Comparison of ENCODE assay signal across 9 mouse cellular contexts in the genomic region with DNA sequence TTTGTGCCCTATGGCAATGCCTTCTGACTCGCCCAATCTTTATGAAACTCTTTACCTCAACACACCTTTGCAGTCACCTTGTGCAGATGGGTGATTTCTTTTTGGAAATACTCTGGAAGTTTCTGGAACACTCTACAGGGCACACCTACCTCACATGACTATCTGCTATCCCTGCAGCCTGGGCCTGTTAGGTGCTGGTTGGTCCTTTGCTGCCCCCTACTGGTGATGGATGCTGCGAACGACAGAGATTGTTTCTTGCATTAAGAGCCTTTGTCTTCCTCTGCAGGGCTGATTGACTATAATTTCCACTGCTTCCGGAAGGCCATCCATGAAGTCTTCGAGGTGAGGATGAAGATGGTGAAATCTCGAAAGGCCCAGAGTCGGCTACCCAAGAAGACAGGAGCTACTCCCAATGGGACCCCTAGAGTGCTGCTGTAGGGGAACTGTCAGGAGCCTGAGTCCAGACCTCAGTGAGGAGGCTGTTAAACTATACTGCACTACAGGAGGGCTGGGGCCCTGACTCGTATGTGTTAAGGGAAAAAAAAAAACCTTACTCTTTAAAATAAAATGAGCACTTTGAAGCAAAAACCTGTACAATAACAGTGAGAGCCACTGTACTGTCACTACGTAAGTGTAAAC. TPM values are rescaled to one million over a fixed set of nuclear protein-coding genes. Genes with fewer than 3 reads are reported as not detected.
DNase-seq lines count a peak whose midpoint lies in the region; ATAC-seq and TF ChIP-seq lines count a peak whose summit lies in the region.
"Had no signal": no experiment of that assay in that cellular context is flagged by ENCODE, and none has a peak within 500 bp of the region (broad histone marks: within the 10 kb centered on the region; RNA-seq: fewer than 3 reads in every experiment).

No protein-coding gene starts in this region.

- H3K4me2 ChIP-seq in intestine, embryonic 15.5 days (replicated peaks), result no peak overlapping the region
- H3K4me2 ChIP-seq: stomach, embryonic 15.5 days had no signal

- H3K9ac ChIP-seq in intestine, embryonic 15.5 days, result no peak overlapping the region
- H3K9ac ChIP-seq: stomach, embryonic 15.5 days had no signal

- ATAC-seq in intestine, embryonic 15.5 days, result peak; percentile 90

- 52% methylated on average over 9 of the region's 9 CpGs for WGBS in intestine, embryonic 15.5 days
- 64% methylated on average over 9 of the region's 9 CpGs for WGBS in midbrain, embryonic 10.5 days

- no peaks in the 10 kb centered on the region for H3K36me3 ChIP-seq in intestine, embryonic 15.5 days
- peaks cover 64% of the 10 kb centered on the region for H3K36me3 ChIP-seq in midbrain, embryonic 10.5 days
- H3K36me3 ChIP-seq: stomach, embryonic 15.5 days had no signal

- H3K27me3 ChIP-seq in intestine, embryonic 15.5 days (replicated peaks), result no peaks in the 10 kb centered on the region
- no peaks in the 10 kb centered on the region for H3K27me3 ChIP-seq in midbrain, embryonic 10.5 days (ENCODE audit: low read depth, poor library complexity, severe bottlenecking)
- H3K27me3 ChIP-seq: stomach, embryonic 15.5 days had no signal

- intact Hi-C loops in gastrocnemius, postnatal 14 days (cut with DNase I; ENCODE audit: low total_unique reads), result loop anchor here (10.0 kb wide), 1 partner anchor 264 kb away; no protein-coding TSS in a partner anchor
- intact Hi-C loops in left cerebral cortex, postnatal 10 days (cut with DNase I), result loop anchor here (5.0 kb wide), 1 partner anchor 66 kb away; the partner anchor contains the start of gene Ankrd6

- H3K4me1 ChIP-seq in cortical plate, adult 2 months (ENCODE audit: control insufficient read depth, insufficient read depth, low read length), result no peaks in the 10 kb centered on the region
- H3K4me1 ChIP-seq in intestine, embryonic 15.5 days (replicated peaks), result no peaks in the 10 kb centered on the region
- H3K4me1 ChIP-seq in midbrain, embryonic 10.5 days, result no peaks in the 10 kb centered on the region
- H3K4me1 ChIP-seq: stomach, embryonic 15.5 days had no signal

- H3K9me3 ChIP-seq in intestine, embryonic 15.5 days, result no peaks in the 10 kb centered on the region
- H3K9me3 ChIP-seq in midbrain, embryonic 10.5 days (replicated peaks), result no peaks in the 10 kb centered on the region; the same call in 1 of the 2 replicates
- H3K9me3 ChIP-seq: stomach, embryonic 15.5 days had no signal

- TF ChIP-seq CTCF in cortical plate, adult 2 months (IDR thresholded peaks at IDR 0.05; ENCODE audit: extremely low read depth, insufficient read depth, low read length), result peak; percentile 98

- peak; percentile 89 for DNase-seq in adipocyte (ENCODE audit: low spot score)
- peak; percentile 76 for DNase-seq in gastrocnemius, postnatal 14 days
- peak; percentile 85 to 87 for DNase-seq in left cerebral cortex, postnatal 10 days (ENCODE audit: extremely low spot score in 1 of 2, low spot score in 2 of 2)
- peak; percentile 80 for DNase-seq in midbrain, embryonic 10.5 days (ENCODE audit: low spot score)
- DNase-seq in right cerebral cortex, postnatal 36 days (ENCODE audit: low spot score in 2 of 2), result peak; percentile 83
- peak; percentile 62 to 86 for DNase-seq in urinary bladder, postnatal 4 days (ENCODE audit: low spot score in 2 of 2)

- H3K4me3 ChIP-seq in cortical plate, adult 2 months (ENCODE audit: insufficient read depth, low read length), result no peak overlapping the region
- H3K4me3 ChIP-seq in intestine, embryonic 15.5 days (replicated peaks), result no peak overlapping the region
- H3K4me3 ChIP-seq in midbrain, embryonic 10.5 days, result no peak overlapping the region
- H3K4me3 ChIP-seq: stomach, embryonic 15.5 days had no signal

- H3K27ac ChIP-seq in cortical plate, adult 2 months (ENCODE audit: insufficient read depth, low read length), result no peak overlapping the region
- no peak overlapping the region for H3K27ac ChIP-seq in intestine, embryonic 15.5 days
- no peak overlapping the region for H3K27ac ChIP-seq in midbrain, embryonic 10.5 days (replicated peaks)
- H3K27ac ChIP-seq: stomach, embryonic 15.5 days had no signal

- TF ChIP-seq POLR2A in cortical plate, adult 2 months (IDR thresholded peaks at IDR 0.05; ENCODE audit: extremely low read depth, insufficient read depth, low read length), result no peak

RNA-seq across cellular contexts. Expression of gene Ube2j1, which starts 12.7 kb away (rescaled TPM):
- polyA plus RNA-seq in cortical plate, adult 2 months (2012; rRNA removed), result 55.5 and 58.2 TPM in 2 replicates
- total RNA-seq in gastrocnemius, postnatal 14 days (2021), result 10 to 100 TPM; 51.1 to 56.2 TPM
- 41.9 and 46.4 TPM in 2 replicates for polyA plus RNA-seq in intestine, embryonic 15.5 days (2015; fragmentation: Nextera tagmentation; extraction: Ambion mirVana)
- total RNA-seq in left cerebral cortex, postnatal 10 days (2021), result 100 to 1,000 TPM; 124 to 126 TPM
- 46.5 and 49.5 TPM in 2 replicates for polyA plus RNA-seq in midbrain, embryonic 10.5 days (2016; fragmentation: Nextera tagmentation; extraction: Ambion mirVana)

RNA-seq across cellular contexts. Expression of gene Rragd, which starts 35.6 kb away (rescaled TPM):
- polyA plus RNA-seq in cortical plate, adult 2 months (2012; rRNA removed), result 56.9 and 63.8 TPM in 2 replicates
- 10 to 100 TPM; 84.1 to 84.5 TPM for total RNA-seq in gastrocnemius, postnatal 14 days (2021)
- polyA plus RNA-seq in intestine, embryonic 15.5 days (2015; fragmentation: Nextera tagmentation; extraction: Ambion mirVana), result 23.4 and 24.3 TPM in 2 replicates
- total RNA-seq in left cerebral cortex, postnatal 10 days (2021), result 10 to 100 TPM; 67.1 to 80.1 TPM
- 28.4 and 29.0 TPM in 2 replicates for polyA plus RNA-seq in midbrain, embryonic 10.5 days (2016; fragmentation: Nextera tagmentation; extraction: Ambion mirVana)

RNA-seq across cellular contexts. Expression of gene Gabrr2, which starts 44.3 kb away (rescaled TPM):
- 0.96 and 1.6 TPM in 2 replicates for polyA plus RNA-seq in cortical plate, adult 2 months (2012; rRNA removed)
- 10 to 100 TPM; 19.2 to 51.0 TPM for total RNA-seq in gastrocnemius, postnatal 14 days (2021)
- polyA plus RNA-seq in intestine, embryonic 15.5 days (2015; fragmentation: Nextera tagmentation; extraction: Ambion mirVana), result 0.08 and 0.25 TPM in 2 replicates
- not detected for total RNA-seq in left cerebral cortex, postnatal 10 days (2021)
- polyA plus RNA-seq in midbrain, embryonic 10.5 days (2016; fragmentation: Nextera tagmentation; extraction: Ambion mirVana), result 0.24 and 0.39 TPM in 2 replicates
